Mouse (Mus musculus) thymus, postnatal 25 days (tissue): Measurements from ENCODE around the gene Gm20388.

Experiments
- DNase-seq: peaks from one replicate; pipeline ENCODE4 v3.0.0; 2022

Gene Gm20388

DNA sequence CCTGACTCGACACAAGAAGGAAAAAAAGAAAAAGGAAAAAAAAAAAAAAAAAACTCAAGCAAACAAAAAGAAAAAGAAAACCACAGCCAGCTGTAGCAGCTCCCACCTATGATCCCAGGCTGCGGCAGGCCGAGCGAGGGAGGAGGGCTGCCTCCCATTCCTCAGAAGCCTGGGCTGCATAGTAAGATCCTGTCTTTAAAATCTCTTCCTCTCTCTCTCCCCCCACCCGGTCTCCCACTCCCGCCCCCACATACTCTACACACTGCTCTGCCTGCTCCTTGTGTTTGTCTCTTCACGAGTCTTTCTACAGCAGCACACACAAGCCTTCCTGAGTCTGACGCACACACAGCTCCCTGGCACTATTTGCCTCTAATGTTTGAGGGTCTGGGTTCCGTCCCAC is 3211.4 kb downstream of the Gm20388 start:
- DNase-seq: no peak

DNA sequence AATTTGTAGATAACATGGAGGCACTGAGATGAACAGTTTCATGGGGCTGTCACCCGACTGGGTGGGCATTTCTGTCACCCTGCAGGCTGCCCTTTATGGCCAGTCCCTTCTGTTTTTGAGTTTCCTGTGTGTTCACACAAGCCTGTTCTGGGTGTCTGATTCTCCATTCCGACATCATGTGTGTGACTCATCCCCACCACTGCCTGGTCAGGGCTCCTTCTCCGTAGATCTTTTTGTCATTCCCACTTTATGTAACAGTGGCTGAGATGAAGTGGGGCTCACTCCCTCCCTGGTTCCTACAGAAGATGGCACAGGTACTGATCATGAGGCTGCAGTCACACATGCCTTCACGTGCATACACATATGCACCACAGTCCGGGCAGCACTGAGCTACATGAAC is 3212.0 kb downstream of the Gm20388 start:
- DNase-seq: no peak

DNA sequence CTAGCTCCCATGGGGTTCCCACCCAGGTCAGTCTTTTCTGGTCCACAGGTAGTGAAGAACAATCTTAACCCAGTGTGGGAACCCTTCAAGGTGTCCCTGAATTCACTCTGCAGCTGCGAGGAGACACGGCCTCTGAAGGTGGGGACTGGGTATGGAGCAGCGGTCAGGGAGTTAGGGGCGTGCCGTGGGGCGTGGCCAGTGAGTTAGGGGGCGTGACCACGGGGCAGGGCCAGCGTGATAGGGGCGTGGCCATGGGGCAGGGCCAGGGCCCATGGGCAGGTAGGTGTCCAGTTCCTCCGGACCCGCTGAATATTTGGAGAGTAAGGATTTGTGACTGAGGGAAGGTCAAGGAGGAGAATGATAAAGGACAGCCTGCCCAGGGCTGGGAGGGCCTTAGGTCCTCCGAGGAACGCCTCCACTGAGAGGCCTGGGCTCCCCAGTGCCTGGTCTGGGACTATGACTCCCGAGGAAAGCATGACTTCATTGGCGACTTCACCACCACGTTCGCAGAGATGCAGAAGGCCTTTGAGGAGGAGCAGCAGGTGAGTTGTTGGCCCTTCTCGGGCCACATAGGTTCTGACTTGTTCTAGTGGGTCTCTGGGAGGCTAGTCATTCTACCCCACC is 3215.7 kb downstream of the Gm20388 start:
- peak; percentile 22 for DNase-seq

DNA sequence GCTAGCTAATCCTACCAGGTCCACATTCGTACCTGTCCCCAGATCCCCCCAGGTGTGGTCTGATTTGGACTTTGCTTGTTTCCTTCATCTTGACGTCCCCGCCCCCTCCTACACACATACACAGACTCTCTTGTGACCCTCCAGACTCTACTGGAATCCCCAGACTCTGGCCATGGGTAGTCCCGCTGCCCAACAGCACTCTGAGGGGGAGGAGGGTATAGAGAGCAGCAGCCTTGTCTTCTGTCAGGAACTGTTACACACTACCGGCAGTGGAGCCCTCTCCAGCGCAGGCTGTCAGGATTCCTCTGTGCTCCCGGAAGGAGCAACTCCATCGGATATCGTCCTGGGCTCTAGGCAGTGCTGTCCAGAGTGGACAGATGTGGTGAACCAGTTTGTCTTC is 3220.4 kb downstream of the Gm20388 start:
- no peak for DNase-seq

- no peak for DNase-seq
Observed at GRCm38 (mm10) chr8:123132953-123133352, 3222.3 kb downstream of the Gm20388 start.

GRCm38 (mm10) chr8:123134149-123134713 is 3223.6 kb downstream of the Gm20388 start:
- no peak for DNase-seq

GRCm38 (mm10) chr8:123135406-123135805 is 3224.8 kb downstream of the Gm20388 start:
- no peak for DNase-seq

DNA sequence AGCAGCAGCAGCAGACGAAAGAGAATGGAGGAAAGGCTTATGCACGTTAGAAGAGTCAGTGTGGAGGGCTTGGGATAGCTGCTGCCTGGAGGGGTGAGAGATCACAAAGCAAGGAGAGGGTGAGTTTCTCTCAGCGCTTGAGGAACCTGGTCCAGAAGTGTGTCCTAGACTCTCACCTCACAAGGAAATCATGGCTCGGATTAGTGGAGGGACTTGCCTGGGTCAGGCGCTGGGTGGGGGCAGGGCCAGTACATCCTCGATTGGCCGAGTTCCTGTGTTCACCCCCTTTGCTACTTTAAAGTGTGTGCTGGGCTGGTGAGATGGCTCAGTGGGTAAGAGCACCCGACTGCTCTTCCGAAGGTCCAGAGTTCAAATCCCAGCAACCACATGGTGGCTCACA is 3225.2 kb downstream of the Gm20388 start:
- no peak for DNase-seq

GRCm38 (mm10) chr8:123136287-123136686 is 3225.6 kb downstream of the Gm20388 start:
- no peak for DNase-seq

- no peak for DNase-seq
Observed at GRCm38 (mm10) chr8:123137645-123138077, 3227.0 kb downstream of the Gm20388 start.

DNA sequence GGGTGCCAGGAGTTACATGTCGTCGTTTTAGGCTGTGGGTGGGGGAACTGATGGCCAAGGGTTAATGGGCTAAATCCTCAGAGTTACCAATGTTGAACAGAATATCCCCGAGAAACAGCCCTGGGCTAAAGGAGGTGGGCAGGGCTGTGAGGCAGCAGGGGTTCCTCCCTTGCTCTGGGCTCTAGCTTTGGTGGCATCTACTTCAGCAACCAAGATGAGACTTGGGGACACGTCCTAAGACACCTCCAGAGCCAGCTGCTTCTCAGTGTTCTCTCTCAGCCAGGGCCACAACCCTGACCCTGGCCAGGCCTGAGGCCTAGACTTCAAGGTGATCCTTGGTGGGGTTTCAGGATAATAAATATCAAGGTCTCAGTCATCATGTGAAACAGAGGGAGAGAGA is 3228.1 kb downstream of the Gm20388 start:
- no peak for DNase-seq

DNA sequence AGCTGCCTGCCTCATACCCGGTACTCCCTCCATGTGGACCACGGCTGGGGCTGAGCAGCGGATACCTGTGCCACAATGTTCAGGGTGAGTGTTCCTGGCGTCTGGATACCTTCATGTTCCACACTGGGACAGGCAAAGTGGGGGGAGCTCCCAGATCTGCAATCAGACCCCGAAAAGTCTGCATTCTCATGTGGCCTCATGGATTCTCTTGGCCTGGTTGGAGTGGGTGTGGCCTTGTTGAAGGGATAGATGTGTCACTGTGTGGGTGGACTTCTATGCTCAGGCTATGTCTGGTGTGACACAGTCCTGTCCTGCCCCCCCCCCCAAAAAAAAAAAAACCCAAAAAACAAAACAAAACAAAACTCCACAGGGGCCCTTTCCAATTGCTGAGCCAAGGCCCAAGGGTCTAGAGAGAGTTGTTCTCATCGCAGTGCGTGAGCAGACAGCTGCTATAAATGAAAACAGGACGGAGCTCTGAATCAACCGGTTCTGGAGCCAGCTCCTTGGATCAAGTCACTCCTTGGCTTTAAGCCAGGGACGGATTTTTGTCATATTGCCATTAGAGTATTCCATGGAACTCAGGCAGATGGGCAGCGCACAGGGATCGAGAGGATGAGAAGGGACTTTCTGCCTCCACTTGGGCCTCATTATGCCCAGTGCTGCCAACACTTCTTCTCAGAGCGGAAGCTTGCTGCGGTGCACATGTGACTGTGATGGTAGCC is 3231.3 kb downstream of the Gm20388 start:
- DNase-seq: no peak

DNA sequence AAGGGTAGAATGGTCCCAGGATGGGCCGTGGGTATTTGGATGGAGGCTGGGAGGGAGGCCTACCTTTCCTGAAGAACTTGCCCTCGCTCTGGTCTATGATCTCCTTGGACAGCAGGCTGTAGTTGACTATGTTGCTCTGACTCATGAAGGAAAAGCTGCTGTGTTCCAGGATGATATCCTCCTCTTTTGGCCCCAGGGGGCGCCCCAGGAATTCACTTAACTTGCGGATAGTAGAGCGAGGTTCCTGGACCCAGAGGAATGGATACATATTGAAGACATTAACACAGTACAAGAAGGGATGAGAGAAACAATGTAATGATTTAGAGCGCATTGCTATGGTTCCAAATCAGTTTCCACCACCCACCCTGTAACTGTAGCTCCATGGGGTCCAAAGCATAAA is 3234.6 kb downstream of the Gm20388 start:
- DNase-seq: peak; percentile 18

DNA sequence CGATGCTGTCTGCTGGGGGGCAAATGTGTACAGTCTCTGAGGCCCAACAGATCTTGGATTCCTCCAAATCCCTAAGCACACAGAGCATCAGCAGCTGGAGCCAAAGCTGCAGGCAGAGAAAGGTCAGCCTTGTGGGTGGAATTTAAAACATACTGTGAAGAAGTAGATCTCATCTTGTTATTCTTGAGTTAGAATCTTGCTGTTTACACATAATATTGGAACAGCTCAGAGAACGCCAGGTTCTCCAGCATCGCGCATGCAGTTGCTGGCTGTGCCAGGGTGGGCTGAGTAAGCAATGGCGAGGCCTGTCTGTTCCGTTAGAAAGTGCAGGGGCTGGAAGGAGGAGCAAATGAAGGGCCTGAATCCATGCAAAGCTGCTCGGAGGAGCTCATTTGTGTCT is 3235.7 kb downstream of the Gm20388 start:
- no peak for DNase-seq

GRCm38 (mm10) chr8:123150737-123151171 is 3240.1 kb downstream of the Gm20388 start:
- no peak for DNase-seq

DNA sequence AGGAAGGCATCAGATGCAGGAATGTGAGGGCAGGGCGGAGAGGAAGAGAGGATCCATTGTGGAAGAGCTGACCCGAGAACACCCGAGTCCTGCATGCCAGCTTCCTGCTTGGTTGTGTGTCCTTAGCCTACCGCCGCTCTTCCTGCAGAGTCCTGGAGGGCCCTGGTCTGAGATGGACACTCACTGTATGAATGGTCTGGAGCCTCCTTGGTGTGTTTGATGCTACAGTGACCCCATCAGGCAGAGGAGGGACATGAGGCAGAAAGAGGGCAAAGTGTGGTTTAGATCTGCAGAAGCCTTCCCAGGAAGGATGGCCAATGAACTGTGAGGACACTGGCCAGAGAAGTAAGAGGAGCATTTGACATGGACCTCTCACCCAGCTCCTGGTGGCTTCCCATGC is 3244.5 kb downstream of the Gm20388 start:
- no peak for DNase-seq

- no peak for DNase-seq
Observed at GRCm38 (mm10) chr8:123156070-123156773, 3245.6 kb downstream of the Gm20388 start.

GRCm38 (mm10) chr8:123157888-123158465 is 3247.3 kb downstream of the Gm20388 start, which contains the start of gene Sult5a1:
Sult5a1 (minus strand) TSS chr8:123158315.
- DNase-seq: no peak

DNA sequence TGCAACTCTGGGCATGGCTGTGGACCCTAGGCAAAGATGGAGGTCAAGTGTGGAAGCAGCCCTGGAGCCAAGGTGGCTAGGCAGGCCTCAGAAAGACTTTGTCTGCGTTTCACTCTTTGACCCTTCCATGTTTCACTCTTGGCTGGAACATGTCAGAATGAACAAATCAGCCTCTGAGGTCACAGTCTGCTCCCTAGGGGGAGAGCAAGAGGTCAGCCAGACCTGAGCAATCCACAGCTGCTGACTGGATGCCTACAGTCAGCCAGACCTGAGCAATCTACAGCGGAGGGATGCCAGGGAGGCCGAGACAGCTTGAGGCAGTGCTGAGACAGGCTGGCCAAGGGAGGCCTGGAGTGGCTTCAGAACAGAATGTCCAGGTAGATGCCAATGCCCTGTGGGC is 3270.8 kb downstream of the Gm20388 start:
- no peak for DNase-seq

DNA sequence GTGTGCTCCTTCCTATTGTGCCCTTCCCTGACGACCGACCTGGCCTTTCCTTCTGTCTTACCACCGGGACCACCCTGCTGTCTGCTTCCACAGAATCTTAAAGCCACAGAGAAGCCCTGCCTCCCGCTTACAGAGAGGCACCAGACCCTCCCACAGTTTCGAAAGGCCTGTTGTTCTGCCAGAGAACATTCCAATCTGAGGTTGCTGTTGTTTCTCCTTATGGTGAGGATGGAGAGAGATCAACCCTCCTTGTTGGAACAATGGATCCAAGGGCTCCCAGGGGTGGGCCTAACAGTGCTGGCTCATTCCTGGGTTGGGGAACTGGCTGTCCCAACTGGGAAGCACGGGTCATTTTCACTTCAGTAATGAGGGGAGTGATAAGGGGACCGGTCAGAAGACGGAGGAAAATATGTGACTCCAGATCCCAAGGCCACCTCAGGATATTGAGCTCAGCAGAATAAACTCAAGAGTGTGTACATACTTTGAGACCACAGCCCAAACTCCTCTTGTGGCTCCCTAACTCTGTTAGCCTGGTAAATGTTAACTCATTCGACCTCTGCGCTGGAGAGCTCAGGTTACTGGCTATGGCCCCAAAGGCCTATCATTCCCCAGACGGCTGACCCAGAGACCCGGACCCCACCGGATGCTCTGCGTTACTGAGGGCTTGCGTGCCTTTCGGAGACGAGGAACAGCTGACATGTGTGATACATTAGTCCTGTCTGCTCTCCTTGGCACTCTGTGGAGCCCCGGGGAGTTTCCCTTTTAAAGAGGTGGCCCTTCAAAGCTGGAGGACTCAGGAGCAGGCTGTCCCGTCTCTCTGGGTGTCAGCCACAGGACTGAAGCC is 3275.1 kb downstream of the Gm20388 start, which contains the start of gene Dpep1:
TSS of gene Dpep1 (plus strand) at position 677 of the 844 bp plus-strand sequence.
- no peak for DNase-seq

DNA sequence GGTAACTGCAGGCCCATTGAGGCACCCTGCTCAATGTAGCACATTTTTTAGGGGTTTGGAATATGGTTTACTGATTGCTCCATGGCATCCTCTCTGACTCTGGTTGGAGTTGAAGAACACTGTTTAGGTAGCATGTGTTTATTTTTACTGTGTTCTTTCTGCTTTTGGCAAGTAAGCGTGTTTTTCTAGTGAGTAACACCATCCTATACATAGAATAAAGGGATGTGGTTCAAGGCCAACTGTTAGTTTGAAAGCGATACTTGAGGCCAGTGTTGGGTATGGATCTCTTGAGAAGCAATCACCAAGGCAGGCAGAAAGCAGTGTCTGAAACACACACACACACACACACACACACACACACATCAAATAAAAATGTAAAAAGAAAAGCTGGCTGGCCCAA is 3277.4 kb downstream of the Gm20388 start:
- DNase-seq: no peak

- DNase-seq: no peak
Observed at GRCm38 (mm10) chr8:123188841-123189240, 3278.2 kb downstream of the Gm20388 start.
